Mouse (Mus musculus) liver, embryonic 14.5 days (tissue): ENCODE data around the gene Elk3. TPM values are rescaled to one million over a fixed set of nuclear protein-coding genes. Genes with fewer than 3 reads are reported as not detected.

Experiments used
- ATAC-seq: fragments of 200-750 bp; cut with Nextera tagmentation; 2 replicates; pipeline ENCODE4 v1.8.0; 2017; ENCODE audit warnings: moderate number of reproducible peaks, mild to moderate bottlenecking, moderate library complexity; ENCODE audit not compliant: insufficient read depth
- DNase-seq, 3 experiments: peaks; one replicate each; pipeline ENCODE4 v3.0.0-alpha.2; 2012 to 2013; ENCODE audit warnings: low read depth in 3 of 3, low spot score in 3 of 3
- H3K27ac ChIP-seq: fragments of 300-500 bp; sonication (generic); 2 replicates; pipeline ENCODE4 v1.5.1; 2014; ENCODE audit warnings: moderate library complexity, mild to moderate bottlenecking, control low read depth, inconsistent platforms
- H3K27me3 ChIP-seq: fragments of 300-500 bp; sonication (generic); 2 replicates; pipeline ENCODE4 v1.6.1; 2014; ENCODE audit warnings: mild to moderate bottlenecking, low read length, moderate library complexity; ENCODE audit not compliant: control insufficient read depth, insufficient read depth
- H3K36me3 ChIP-seq: fragments of 300-500 bp; sonication (generic); replicated peaks from 2 replicates; pipeline ENCODE4 v1.6.1; 2014; ENCODE audit warnings: low read depth; ENCODE audit not compliant: control insufficient read depth, insufficient read depth
- H3K4me1 ChIP-seq, 2 experiments: fragments of 200-500 bp in 1 of 2; fragments of 300-500 bp in 1 of 2; sonication (generic) in 1 of 2; replicated peaks; 2 replicates each; pipeline ENCODE4 v1.6.1; 2012 to 2014; ENCODE audit warnings: antibody characterized with exemption in 1 of 2, inconsistent platforms in 1 of 2, low read length in 1 of 2; ENCODE audit not compliant: control insufficient read depth in 2 of 2, insufficient read depth in 2 of 2
- H3K4me2 ChIP-seq: fragments of 300-500 bp; sonication (generic); 2 replicates; pipeline ENCODE4 v1.6.1; 2014; ENCODE audit warnings: low read depth, mild to moderate bottlenecking, control low read depth, moderate library complexity
- H3K4me3 ChIP-seq, 2 experiments: fragments of 200-500 bp in 1 of 2; fragments of 300-500 bp in 1 of 2; sonication (generic) in 1 of 2; 2 replicates each; pipeline ENCODE4 v1.5.1; 2012 to 2014; ENCODE audit warnings: low read depth in 2 of 2, low read length in 2 of 2, mild to moderate bottlenecking in 2 of 2, control low read depth in 1 of 2, inconsistent platforms in 1 of 2, moderate library complexity in 1 of 2; ENCODE audit not compliant: insufficient read depth in 1 of 2
- H3K9ac ChIP-seq: fragments of 300-500 bp; sonication (generic); replicated peaks from 2 replicates; pipeline ENCODE4 v1.6.1; 2014; ENCODE audit warnings: mild to moderate bottlenecking, control low read depth, moderate library complexity
- H3K9me3 ChIP-seq: fragments of 300-500 bp; sonication (generic); 2 replicates; pipeline ENCODE4 v1.6.1; 2016; ENCODE audit warnings: low read length, mixed read lengths; ENCODE audit not compliant: control insufficient read depth
- CTCF ChIP-seq: IDR thresholded peaks from 2 replicates; pipeline ENCODE4 v1.5.1; 2016; ENCODE audit warnings: antibody characterized with exemption, low read depth, control low read depth
- EP300 ChIP-seq: IDR thresholded peaks from 2 replicates; pipeline ENCODE4 v1.6.1; 2016; ENCODE audit warnings: antibody characterized with exemption, low read depth
- WGBS: fragments of 180-500 bp; shearing (Covaris S2); extraction: QIAGEN DNeasy Blood & Tissue Kit; methylation state at CpG from one replicate; pipeline ENCODE4 v1.1.7; 2014; ENCODE audit not compliant: insufficient replicate concordance; 5-methylcytosine and 5-hydroxymethylcytosine counted together
- polyA plus RNA-seq, 2 experiments: library from polyadenylated mRNA; depleted of rRNA in 1 of 2; stranded (reverse) in 1 of 2; unstranded in 1 of 2; fragments of >200 nt; fragmentation: Nextera tagmentation in 1 of 2; extraction: Ambion mirVana in 1 of 2; gene quantifications; 2 replicates each; pipeline versions ENCODE4 v1.2.1 to v1.2.3; 2012 to 2014

Elk3 gene
- polyA plus RNA-seq, 2 experiments = 4.0 to 4.6 TPM

GRCm38 (mm10) chr10:93267509-93267908 is 43.4 kb downstream of the Elk3 start:
- Histone ChIP-seq H3K4me3 (no peak overlapping the region), H3K9ac (no peak overlapping the region), H3K4me1 (peaks cover 0 to under 1% of the 10 kb centered on the region in 2 experiments; a peak in 1 of 4 replicates), H3K4me2 (no peak overlapping the region), H3K27ac (no peak overlapping the region), H3K27me3 (no peaks in the 10 kb centered on the region), H3K9me3 (no peaks in the 10 kb centered on the region), H3K36me3 (no peaks in the 10 kb centered on the region)
- DNase-seq (no peak), ATAC-seq (no peak)
- WGBS = 73% methylated on average over 5 of the region's 5 CpGs
- TF ChIP-seq EP300 (no peak), CTCF (no peak)

GRCm38 (mm10) chr10:93266521-93266920 is 44.4 kb downstream of the Elk3 start:
- no peaks in the 10 kb centered on the region for H3K27me3 ChIP-seq
- whole genome bisulfite sequencing = 76% methylated on average over 7 of the region's 7 CpGs
- no peaks in the 10 kb centered on the region for H3K9me3 ChIP-seq
- no peak for DNase-seq
- TF ChIP-seq CTCF (no peak), EP300 (no peak)
- no peak overlapping the region for H3K4me3 ChIP-seq
- H3K9ac ChIP-seq = no peak overlapping the region
- peaks cover 4 to 8% of the 10 kb centered on the region in 2 experiments; a peak in 3 of 4 replicates for H3K4me1 ChIP-seq
- no peaks in the 10 kb centered on the region for H3K36me3 ChIP-seq
- no peak overlapping the region for H3K4me2 ChIP-seq
- H3K27ac ChIP-seq = no peak overlapping the region
- ATAC-seq = no peak

GRCm38 (mm10) chr10:93265833-93266232 is 45.1 kb downstream of the Elk3 start:
- DNase-seq = no peak
- H3K4me2 ChIP-seq = no peak overlapping the region
- no peak for ATAC-seq
- 81% methylated on average over 9 of the region's 9 CpGs for WGBS
- H3K4me3 ChIP-seq = no peak overlapping the region
- TF ChIP-seq EP300 (no peak), CTCF (no peak)
- H3K9me3 ChIP-seq = no peaks in the 10 kb centered on the region
- H3K4me1 ChIP-seq = peaks cover 4 to 9% of the 10 kb centered on the region in 2 experiments; a peak in 3 of 4 replicates
- no peak overlapping the region for H3K27ac ChIP-seq
- H3K36me3 ChIP-seq = no peaks in the 10 kb centered on the region
- no peak overlapping the region for H3K9ac ChIP-seq
- no peaks in the 10 kb centered on the region for H3K27me3 ChIP-seq

GRCm38 (mm10) chr10:93264001-93264400 is 46.9 kb downstream of the Elk3 start:
- DNase-seq = no peak
- H3K27ac ChIP-seq = no peak overlapping the region
- no peak overlapping the region for H3K4me2 ChIP-seq
- H3K27me3 ChIP-seq = no peaks in the 10 kb centered on the region
- H3K9ac ChIP-seq = no peak overlapping the region
- peaks cover 4 to 9% of the 10 kb centered on the region in 2 experiments; a peak in 3 of 4 replicates for H3K4me1 ChIP-seq
- TF ChIP-seq EP300 (no peak), CTCF (no peak)
- H3K9me3 ChIP-seq = no peaks in the 10 kb centered on the region
- ATAC-seq = no peak
- no peak overlapping the region for H3K4me3 ChIP-seq
- no peaks in the 10 kb centered on the region for H3K36me3 ChIP-seq
- 78% methylated on average over 5 of the region's 5 CpGs for WGBS

GRCm38 (mm10) chr10:93263431-93263830 is 47.5 kb downstream of the Elk3 start:
- no peak overlapping the region for H3K4me3 ChIP-seq
- no peak overlapping the region for H3K4me2 ChIP-seq
- 67% methylated on average over 8 of the region's 8 CpGs for WGBS
- H3K4me1 ChIP-seq = peaks cover 4 to 9% of the 10 kb centered on the region in 2 experiments; a peak in 3 of 4 replicates
- H3K36me3 ChIP-seq = no peaks in the 10 kb centered on the region
- no peak for ATAC-seq
- H3K27ac ChIP-seq = no peak overlapping the region
- TF ChIP-seq CTCF = no peak
- no peak for TF ChIP-seq EP300
- no peak overlapping the region for H3K9ac ChIP-seq
- no peak for DNase-seq
- H3K9me3 ChIP-seq = no peaks in the 10 kb centered on the region
- no peaks in the 10 kb centered on the region for H3K27me3 ChIP-seq
